Mouse (Mus musculus) olfactory bulb, adult 2 months (tissue): ENCODE results near the gene Iqch.

Experiments used
- CTCF ChIP-seq: fragments of 200-500 bp; IDR thresholded peaks from 2 replicates; pipeline ENCODE4 v1.5.1; 2012; ENCODE audit warnings: low read depth, mild to moderate bottlenecking, low read length, moderate library complexity; ENCODE audit not compliant: insufficient read depth
- POLR2A ChIP-seq: fragments of 200-500 bp; IDR thresholded peaks from 2 replicates; pipeline ENCODE4 v1.6.1; 2012; ENCODE audit warnings: mild to moderate bottlenecking, low read depth, low read length, moderate library complexity; ENCODE audit not compliant: insufficient read depth

DNA sequence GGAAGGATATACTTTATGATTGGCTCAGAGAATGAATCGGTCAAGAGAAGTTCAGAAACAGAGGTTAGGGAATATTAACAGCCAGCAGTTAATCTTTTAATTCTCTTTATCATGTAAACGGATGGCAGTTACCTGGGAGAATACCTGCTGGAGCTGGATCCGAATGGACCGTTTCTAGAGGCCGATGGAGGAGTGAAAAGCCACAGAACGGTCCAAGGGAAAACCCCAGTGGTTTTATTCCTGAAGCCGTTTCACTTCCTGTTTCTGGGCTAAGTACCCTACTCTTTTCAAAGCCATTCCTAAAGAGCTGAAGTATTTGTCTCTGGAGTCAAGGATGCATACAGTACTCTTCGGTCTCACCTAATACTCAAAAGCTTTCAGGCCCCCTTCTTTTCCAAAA lies 102.4 kb downstream of the Iqch start:
- TF ChIP-seq CTCF (no peak), POLR2A (no peak)
